Mouse (Mus musculus) right cerebral cortex, postnatal 36 days (tissue): Measurements from ENCODE around the gene Slc7a8.

Experiments
- DNase-seq, 2 experiments: peaks; one replicate each; pipeline ENCODE4 v3.0.0; 2022; ENCODE audit warnings: low spot score in 2 of 2, mixed read lengths in 1 of 2

The Slc7a8 gene

GRCm38 (mm10) chr14:54781610-54782365 is at the start of gene Slc7a8:
TSS of gene Slc7a8 (minus strand) at chr14:54781946.
- DNase-seq, result peak; percentile 69 to 71

- no peak for DNase-seq
Observed at GRCm38 (mm10) chr14:54823716-54824115, 42.0 kb upstream of the Slc7a8 start.

- DNase-seq, result no peak
Observed at GRCm38 (mm10) chr14:54822301-54822700, 40.6 kb upstream of the Slc7a8 start.

GRCm38 (mm10) chr14:54817791-54818190 is 36.0 kb upstream of the Slc7a8 start:
- DNase-seq, result peak in 1 of 2 experiments; percentile 9

GRCm38 (mm10) chr14:54815737-54816136 is 34.0 kb upstream of the Slc7a8 start:
- no peak for DNase-seq

GRCm38 (mm10) chr14:54813991-54814390 is 32.2 kb upstream of the Slc7a8 start, which contains the start of gene Rnf212b:
TSS of gene Rnf212b (plus strand) at chr14:54814141.
- no peak for DNase-seq

GRCm38 (mm10) chr14:54809668-54810033 is 27.9 kb upstream of the Slc7a8 start:
- DNase-seq, result no peak

- no peak for DNase-seq
Observed at GRCm38 (mm10) chr14:54808718-54809667, 27.2 kb upstream of the Slc7a8 start.

GRCm38 (mm10) chr14:54806124-54806523 is 24.4 kb upstream of the Slc7a8 start:
- DNase-seq, result no peak

- no peak for DNase-seq
Observed at GRCm38 (mm10) chr14:54802428-54802827, 20.7 kb upstream of the Slc7a8 start.

GRCm38 (mm10) chr14:54799686-54800085 is 17.9 kb upstream of the Slc7a8 start:
- DNase-seq, result no peak

- no peak for DNase-seq
Observed at GRCm38 (mm10) chr14:54796760-54797159, 15.0 kb upstream of the Slc7a8 start.

GRCm38 (mm10) chr14:54795901-54796300 is 14.2 kb upstream of the Slc7a8 start:
- DNase-seq, result no peak

GRCm38 (mm10) chr14:54793894-54794830 is 12.4 kb upstream of the Slc7a8 start:
- DNase-seq, result no peak

- no peak for DNase-seq
Observed at GRCm38 (mm10) chr14:54793351-54793750, 11.6 kb upstream of the Slc7a8 start.

- no peak for DNase-seq
Observed at GRCm38 (mm10) chr14:54792166-54792565, 10.4 kb upstream of the Slc7a8 start.

- no peak for DNase-seq
Observed at GRCm38 (mm10) chr14:54788231-54788630, 6.5 kb upstream of the Slc7a8 start.

GRCm38 (mm10) chr14:54787226-54787625 is 5.5 kb upstream of the Slc7a8 start:
- DNase-seq, result no peak

- DNase-seq, result no peak
Observed at GRCm38 (mm10) chr14:54786489-54786888, 4.7 kb upstream of the Slc7a8 start.

- peak in 1 of 2 experiments; percentile 41 for DNase-seq
Observed at GRCm38 (mm10) chr14:54785898-54786297, 4.2 kb upstream of the Slc7a8 start.

- no peak for DNase-seq
Observed at GRCm38 (mm10) chr14:54782971-54783370, 1.2 kb upstream of the Slc7a8 start.
